Mouse (Mus musculus) inflammation-experienced regulatory T-cells (primary cell): ENCODE results near the gene Olfr206. TPM values are rescaled to one million over a fixed set of nuclear protein-coding genes. Genes with fewer than 3 reads are reported as not detected.

Source experiments
- polyA plus RNA-seq, 2 experiments: library from polyadenylated mRNA; unstranded; fragments of 100-300 nt; shearing (Covaris generic); gene quantifications; one replicate each; pipeline ENCODE4 v1.2.1; 2017

The Olfr206 gene
- under 1 TPM in 1 of 2 experiments, not detected in 1; 0.59 TPM for polyA plus RNA-seq

GRCm38 (mm10) chr16:59349146-59349545 lies at the start of gene Olfr206:
Gene Olfr206, minus strand, starts transcription at chr16:59349246.

GRCm38 (mm10) chr16:59363893-59364292 lies 14.8 kb upstream of the Olfr206 start, which contains the start of gene Olfr209:
Gene Olfr209, minus strand, starts transcription at chr16:59363993.

GRCm38 (mm10) chr16:59331038-59331437 lies 18.0 kb downstream of the Olfr206 start, which contains the start of gene Olfr205:
Gene Olfr205, minus strand, starts transcription at chr16:59331138.

GRCm38 (mm10) chr16:59318148-59318547 lies 30.9 kb downstream of the Olfr206 start, which contains the start of gene Olfr204:
Gene Olfr204, minus strand, starts transcription at chr16:59318248.

GRCm38 (mm10) chr16:59298581-59298980 lies 50.5 kb downstream of the Olfr206 start, which contains the start of gene Olfr203:
Gene Olfr203, plus strand, starts transcription at chr16:59298881.

Other genes starting within 250 kb of the Olfr206 start
- gene Olfr193, start 237.4 kb downstream of the Olfr206 start, polyA plus RNA-seq = not detected
- gene Olfr194, start 228.2 kb downstream of the Olfr206 start, polyA plus RNA-seq = under 1 TPM in 1 of 2 experiments, not detected in 1; 0.18 TPM
- not detected for gene Olfr195, start 202.2 kb downstream of the Olfr206 start, polyA plus RNA-seq
- 1 to 10 TPM in 1 of 2 experiments, under 1 TPM in 1; 0.30 to 2.8 TPM for gene Olfr196, start 178.8 kb downstream of the Olfr206 start, polyA plus RNA-seq
- not detected for gene Olfr198, start 145.7 kb downstream of the Olfr206 start, polyA plus RNA-seq
- gene Olfr199, start 129.5 kb downstream of the Olfr206 start, polyA plus RNA-seq = not detected
- gene Olfr201, start 76.6 kb downstream of the Olfr206 start, polyA plus RNA-seq = under 1 TPM in 1 of 2 experiments, not detected in 1; 0.18 TPM
- gene Olfr202, start 62.5 kb downstream of the Olfr206 start, polyA plus RNA-seq = under 1 TPM in 1 of 2 experiments, not detected in 1; 0.84 TPM
- not detected for gene Olfr203, start 50.4 kb downstream of the Olfr206 start, polyA plus RNA-seq
- under 1 TPM in 1 of 2 experiments, not detected in 1; 0.22 TPM for gene Olfr204, start 31.0 kb downstream of the Olfr206 start, polyA plus RNA-seq
- gene Olfr205, start 18.1 kb downstream of the Olfr206 start, polyA plus RNA-seq = not detected
- not detected for gene Olfr209, start 14.7 kb upstream of the Olfr206 start, polyA plus RNA-seq
- gene Gabrr3, start 58.1 kb upstream of the Olfr206 start, polyA plus RNA-seq = under 1 TPM; 0.07 to 0.29 TPM
- gene Riox2, start 122.5 kb upstream of the Olfr206 start, polyA plus RNA-seq = 100 to 1,000 TPM in 1 of 2 experiments, 10 to 100 TPM in 1; 83.6 to 104 TPM